In genomic region chr3:89159211-89159610, GRCm38 (mm10) we compare ENCODE assay signal across 10 mouse cellular contexts. TPM values are rescaled to one million over a fixed set of nuclear protein-coding genes. Genes with fewer than 3 reads are reported as not detected.
DNase-seq lines count a peak whose midpoint lies in the region; ATAC-seq and TF ChIP-seq lines count a peak whose summit lies in the region.
"Had no signal": no experiment of that assay in that cellular context is flagged by ENCODE, and none has a peak within 500 bp of the region (broad histone marks: within the 10 kb centered on the region; RNA-seq: fewer than 3 reads in every experiment).

No protein-coding gene starts in this region.

- no peak for TF ChIP-seq CTCF in lung, adult 2 months (IDR thresholded peaks at IDR 0.05; ENCODE audit: insufficient read depth, low read length)

- peaks cover 24% of the 10 kb centered on the region for H3K4me1 ChIP-seq in forebrain, embryonic 16.5 days (replicated peaks; ENCODE audit: control insufficient read depth, insufficient read depth, low read length)
- H3K4me1 ChIP-seq in intestine, embryonic 16.5 days (ENCODE audit: control insufficient read depth, insufficient read depth, low read length), result peaks cover 15% of the 10 kb centered on the region
- peaks cover 6% of the 10 kb centered on the region; the same call in 1 of the 2 replicates for H3K4me1 ChIP-seq in lung, adult 2 months (ENCODE audit: control insufficient read depth, insufficient read depth, low read length)

- DNase-seq in frontal cortex, postnatal 25 days (ENCODE audit: low spot score in 2 of 2), result no peak
- DNase-seq in adrenal gland, postnatal 10 days, result peak; percentile 82
- peak; percentile 70 for DNase-seq in lung, adult 2 months
- DNase-seq in ovary, postnatal 14 days (ENCODE audit: low spot score), result peak; percentile 58
- DNase-seq in layer of hippocampus, adult 11-12 months (ENCODE audit: low spot score), result no peak

- H3K4me2 ChIP-seq in forebrain, embryonic 16.5 days (ENCODE audit: low read length), result peak overlapping the region; percentile 79
- H3K4me2 ChIP-seq in intestine, embryonic 16.5 days (ENCODE audit: low read depth, low read length), result peak overlapping the region; percentile 100

- H3K27me3 ChIP-seq in forebrain, embryonic 16.5 days (replicated peaks; ENCODE audit: control insufficient read depth, insufficient read depth, low read length), result no peaks in the 10 kb centered on the region
- H3K27me3 ChIP-seq in intestine, embryonic 16.5 days (replicated peaks; ENCODE audit: control insufficient read depth, insufficient read depth, low read length), result 0 out of 2 replicates have a peak, but pooled peaks cover 3% of the 10 kb centered on the region
- H3K27me3 ChIP-seq: Patski had no signal

- under 1% methylated on average over 13 of the region's 13 CpGs for WGBS in forebrain, embryonic 16.5 days
- WGBS in intestine, embryonic 16.5 days, result under 1% methylated on average over 13 of the region's 13 CpGs
- 2% methylated on average over 13 of the region's 13 CpGs for WGBS in lung, adult 2 months

- peak overlapping the region; percentile 81 for H3K9ac ChIP-seq in forebrain, embryonic 16.5 days (replicated peaks; ENCODE audit: low read depth, low read length)
- no peak overlapping the region for H3K9ac ChIP-seq in intestine, embryonic 16.5 days (ENCODE audit: low read depth, low read length)

- no peak overlapping the region; the same call in 1 of the 2 replicates for H3K27ac ChIP-seq in forebrain, embryonic 16.5 days (ENCODE audit: low read length)
- H3K27ac ChIP-seq in intestine, embryonic 16.5 days (ENCODE audit: low read length), result no peak overlapping the region

- H3K4me3 ChIP-seq in forebrain, embryonic 16.5 days (replicated peaks; ENCODE audit: low read length), result peak overlapping the region; percentile 80
- H3K4me3 ChIP-seq in intestine, embryonic 16.5 days (ENCODE audit: low read length), result peak overlapping the region; percentile 68
- no peak overlapping the region for H3K4me3 ChIP-seq in lung, adult 2 months (replicated peaks; ENCODE audit: extremely low read depth, low read depth, low read length)

- H3K9me3 ChIP-seq in forebrain, embryonic 16.5 days (ENCODE audit: control insufficient read depth, low read length), result no peaks in the 10 kb centered on the region
- H3K9me3 ChIP-seq in intestine, embryonic 16.5 days (ENCODE audit: control insufficient read depth, low read length), result no peaks in the 10 kb centered on the region

- no peaks in the 10 kb centered on the region for H3K36me3 ChIP-seq in forebrain, embryonic 16.5 days (ENCODE audit: control insufficient read depth, insufficient read depth)
- H3K36me3 ChIP-seq in intestine, embryonic 16.5 days (ENCODE audit: control insufficient read depth, insufficient read depth, low read length), result no peaks in the 10 kb centered on the region

- no peak for TF ChIP-seq POLR2A in lung, adult 2 months (IDR thresholded peaks at IDR 0.05; ENCODE audit: borderline replicate concordance, extremely low read depth, low read depth, low read length)

- ATAC-seq in frontal cortex, adult (ENCODE audit: low TSS enrichment), result peak; percentile 38; the same call in 1 of the 2 replicates
- no peak for ATAC-seq in forebrain, embryonic 16.5 days
- peak; percentile 49 for ATAC-seq in intestine, embryonic 16.5 days

RNA-seq across cellular contexts. Expression of gene Hcn3, which starts 0.8 kb away (rescaled TPM):
- 1 to 10 TPM; 2.2 to 5.7 TPM for total RNA-seq in adrenal gland, postnatal 10 days (2021)
- polyA plus RNA-seq in forebrain, embryonic 16.5 days (2015; fragmentation: Nextera tagmentation; extraction: Ambion mirVana), result 34.0 and 39.6 TPM in 2 replicates
- 2.0 TPM in 2 replicates for polyA plus RNA-seq in intestine, embryonic 16.5 days (2015; fragmentation: Nextera tagmentation; extraction: Ambion mirVana)
- polyA plus RNA-seq in lung, adult 2 months (2012; rRNA removed), result 0.33 and 0.67 TPM in 2 replicates

RNA-seq across cellular contexts. Expression of gene Clk2, which starts 5.4 kb away (rescaled TPM):
- total RNA-seq in adrenal gland, postnatal 10 days (2021), result 10 to 100 TPM; 42.0 to 65.6 TPM
- 19.2 and 23.9 TPM in 2 replicates for polyA plus RNA-seq in forebrain, embryonic 16.5 days (2015; fragmentation: Nextera tagmentation; extraction: Ambion mirVana)
- polyA plus RNA-seq in intestine, embryonic 16.5 days (2015; fragmentation: Nextera tagmentation; extraction: Ambion mirVana), result 17.3 and 18.0 TPM in 2 replicates
- 55.4 and 67.8 TPM in 2 replicates for polyA plus RNA-seq in lung, adult 2 months (2012; rRNA removed)

RNA-seq across cellular contexts. Expression of gene Scamp3, which starts 18.1 kb away (rescaled TPM):
- total RNA-seq in adrenal gland, postnatal 10 days (2021), result 10 to 100 TPM; 67.9 to 72.7 TPM
- polyA plus RNA-seq in forebrain, embryonic 16.5 days (2015; fragmentation: Nextera tagmentation; extraction: Ambion mirVana), result 125 and 128 TPM in 2 replicates
- polyA plus RNA-seq in intestine, embryonic 16.5 days (2015; fragmentation: Nextera tagmentation; extraction: Ambion mirVana), result 141 and 142 TPM in 2 replicates
- polyA plus RNA-seq in lung, adult 2 months (2012; rRNA removed), result 123 and 127 TPM in 2 replicates

RNA-seq across cellular contexts. Expression of gene Pklr, which starts 23.3 kb away (rescaled TPM):
- 10 to 100 TPM; 15.2 to 41.1 TPM for total RNA-seq in adrenal gland, postnatal 10 days (2021)
- polyA plus RNA-seq in forebrain, embryonic 16.5 days (2015; fragmentation: Nextera tagmentation; extraction: Ambion mirVana), result 0.13 TPM in 1 of 2 replicates, not detected in the other
- 148 and 174 TPM in 2 replicates for polyA plus RNA-seq in intestine, embryonic 16.5 days (2015; fragmentation: Nextera tagmentation; extraction: Ambion mirVana)
- polyA plus RNA-seq in lung, adult 2 months (2012; rRNA removed), result 0.94 and 1.1 TPM in 2 replicates
- total RNA-seq: neutrophil, adult 5-6 weeks had no signal

RNA-seq across cellular contexts. Expression of gene Fam189b, which starts 23.7 kb away (rescaled TPM):
- total RNA-seq in adrenal gland, postnatal 10 days (2021), result 10 to 100 TPM; 16.2 to 24.8 TPM
- polyA plus RNA-seq in forebrain, embryonic 16.5 days (2015; fragmentation: Nextera tagmentation; extraction: Ambion mirVana), result 26.5 and 30.7 TPM in 2 replicates
- polyA plus RNA-seq in intestine, embryonic 16.5 days (2015; fragmentation: Nextera tagmentation; extraction: Ambion mirVana), result 16.7 and 20.8 TPM in 2 replicates
- 36.7 and 39.0 TPM in 2 replicates for polyA plus RNA-seq in lung, adult 2 months (2012; rRNA removed)

Comparison
In these comparisons a context has a peak if more than half of its experiments do, and no peak if none do; other contexts are left out.
1. DNase-seq: peak in adrenal gland, postnatal 10 days (single experiment), lung, adult 2 months (single experiment) and ovary, postnatal 14 days (single experiment); none in frontal cortex, postnatal 25 days (0 of 2) and layer of hippocampus, adult 11-12 months (single experiment).
2. RNA of gene Hcn3, which starts 0.8 kb away (polyA plus RNA-seq): 34.0 to 39.6 TPM in forebrain, embryonic 16.5 days; 2.0 TPM in intestine, embryonic 16.5 days and 0.33 to 0.67 TPM in lung, adult 2 months; every median in the first group is over 10 times any median in the second.